In the genomic region with DNA sequence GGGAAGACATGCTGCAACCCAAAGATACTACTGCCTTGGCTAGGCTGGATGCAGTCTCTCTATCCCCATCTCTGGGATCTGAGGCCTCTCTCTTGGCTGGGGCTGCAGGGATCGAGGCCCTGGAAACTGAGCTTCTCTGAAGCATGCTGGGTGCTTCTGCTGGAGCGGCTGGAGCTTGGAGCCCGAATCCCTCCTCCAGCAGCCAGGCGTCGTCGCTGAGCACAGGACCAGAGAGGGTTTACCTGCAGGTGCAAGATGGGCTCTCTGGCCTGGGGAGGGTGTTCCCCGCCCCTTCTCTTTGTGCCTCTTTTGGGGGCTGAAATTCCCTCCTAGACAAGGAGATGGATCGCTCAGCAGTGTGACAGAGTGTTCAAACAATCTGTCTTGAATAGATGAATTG, we compare ENCODE assay signal across 18 mouse cellular contexts. TPM values are rescaled to one million over a fixed set of nuclear protein-coding genes. Genes with fewer than 3 reads are reported as not detected.
DNase-seq lines count a peak whose midpoint lies in the region; ATAC-seq lines count a peak whose summit lies in the region.
"Had no signal": no experiment of that assay in that cellular context is flagged by ENCODE, and none has a peak within 500 bp of the region (broad histone marks: within the 10 kb centered on the region; RNA-seq: fewer than 3 reads in every experiment).

No protein-coding gene starts in this region.

- H3K36me3 ChIP-seq in forebrain, embryonic 16.5 days (ENCODE audit: control insufficient read depth, insufficient read depth) = no peaks in the 10 kb centered on the region
- H3K36me3 ChIP-seq in midbrain, embryonic 13.5 days = no peaks in the 10 kb centered on the region
- H3K36me3 ChIP-seq: embryonic facial prominence, embryonic 12.5 days; G1E; heart, embryonic 15.5 days had no signal

- intact Hi-C loops in left cerebral cortex, postnatal 4 days (cut with DNase I) = loop anchor here (10.0 kb wide), 3 partner anchors 122 to 442 kb away; no protein-coding TSS in a partner anchor

- peak overlapping the region; percentile 59 for H3K4me2 ChIP-seq in forebrain, embryonic 16.5 days (ENCODE audit: low read length)
- H3K4me2 ChIP-seq in midbrain, embryonic 13.5 days (replicated peaks) = peak overlapping the region; percentile 83
- H3K4me2 ChIP-seq: embryonic facial prominence, embryonic 12.5 days; heart, embryonic 15.5 days; lung, embryonic 14.5 days had no signal

- 3% methylated on average over 8 of the region's 8 CpGs for WGBS in forebrain, embryonic 16.5 days
- 5% methylated on average over 8 of the region's 8 CpGs for WGBS in midbrain, embryonic 13.5 days

- peak; percentile 27 for DNase-seq in left cerebral cortex, postnatal 4 days
- DNase-seq in left cerebral cortex, adult 9 months (ENCODE audit: low spot score in 2 of 2) = no peak
- no peak for DNase-seq in cerebellum, adult 9-11 months
- DNase-seq in frontal cortex, adult 2 months (ENCODE audit: extremely low spot score in 1 of 2, low spot score in 1 of 2) = no peak
- no peak for DNase-seq in spleen, adult 18-20 months
- DNase-seq: adrenal gland, postnatal 36 days; cerebellum, adult 11-12 months; kidney, postnatal 36 days; liver; lung, embryonic 14.5 days had no signal

- H3K9ac ChIP-seq in forebrain, embryonic 16.5 days (replicated peaks; ENCODE audit: low read depth, low read length) = peak overlapping the region; percentile 47
- peak overlapping the region; percentile 82 for H3K9ac ChIP-seq in midbrain, embryonic 13.5 days (replicated peaks)
- H3K9ac ChIP-seq: embryonic facial prominence, embryonic 12.5 days; heart, embryonic 15.5 days; lung, embryonic 14.5 days had no signal

- H3K4me3 ChIP-seq in forebrain, embryonic 16.5 days (replicated peaks; ENCODE audit: low read length) = peak overlapping the region; percentile 59
- peak overlapping the region; percentile 61 for H3K4me3 ChIP-seq in midbrain, embryonic 13.5 days (replicated peaks)
- H3K4me3 ChIP-seq: embryonic facial prominence, embryonic 12.5 days; heart, embryonic 15.5 days; megakaryocyte, embryonic 14.5 days had no signal

- ATAC-seq in forebrain, embryonic 16.5 days = peak; percentile 15; the same call in 1 of the 2 replicates
- ATAC-seq in midbrain, embryonic 13.5 days = no peak
- no peak for ATAC-seq in activated CD4-positive, CD25-positive, alpha-beta regulatory T cell, adult 4 months
- ATAC-seq: inflammation-experienced regulatory T-cells, adult 6 months had no signal

- peak overlapping the region; percentile 91 for H3K27ac ChIP-seq in forebrain, embryonic 16.5 days (ENCODE audit: low read length)
- peak overlapping the region; percentile 37 for H3K27ac ChIP-seq in midbrain, embryonic 13.5 days
- H3K27ac ChIP-seq: embryonic facial prominence, embryonic 12.5 days; heart, embryonic 15.5 days had no signal

- no peaks in the 10 kb centered on the region for H3K9me3 ChIP-seq in forebrain, embryonic 16.5 days (ENCODE audit: control insufficient read depth, low read length)
- no peaks in the 10 kb centered on the region for H3K9me3 ChIP-seq in midbrain, embryonic 13.5 days
- H3K9me3 ChIP-seq: embryonic facial prominence, embryonic 12.5 days; heart, embryonic 15.5 days; megakaryocyte, embryonic 14.5 days had no signal

- peaks cover 54% of the 10 kb centered on the region for H3K27me3 ChIP-seq in forebrain, embryonic 16.5 days (replicated peaks; ENCODE audit: control insufficient read depth, insufficient read depth, low read length)
- peaks cover 96% of the 10 kb centered on the region for H3K27me3 ChIP-seq in midbrain, embryonic 13.5 days

- H3K4me1 ChIP-seq in forebrain, embryonic 16.5 days (replicated peaks; ENCODE audit: control insufficient read depth, insufficient read depth, low read length) = peaks cover 69% of the 10 kb centered on the region
- H3K4me1 ChIP-seq in midbrain, embryonic 13.5 days (replicated peaks) = peaks cover 88% of the 10 kb centered on the region

RNA-seq across cellular contexts. Expression of a gene that starts 2.6 kb away (rescaled TPM):
- total RNA-seq in left cerebral cortex, postnatal 4 days (2021) = 10 to 100 TPM; 64.9 to 68.8 TPM
- 7.5 and 8.0 TPM in 2 replicates for polyA plus RNA-seq in forebrain, embryonic 16.5 days (2015; fragmentation: Nextera tagmentation; extraction: Ambion mirVana)
- polyA plus RNA-seq in midbrain, embryonic 13.5 days (2015; fragmentation: Nextera tagmentation; extraction: Ambion mirVana) = 3.1 and 3.6 TPM in 2 replicates
- polyA plus RNA-seq in activated CD4-positive, CD25-positive, alpha-beta regulatory T cell, adult 4 months (2017; shearing (Covaris generic)) = not detected
- 37.2 and 40.7 TPM in 2 replicates for polyA plus RNA-seq in frontal cortex, adult 2 months (2012; rRNA removed)
- polyA plus RNA-seq: G1E; inflammation-experienced regulatory T-cells, adult 6 months; lung, embryonic 14.5 days had no signal
